Mouse (Mus musculus): Measurements from ENCODE around the gene Ccdc9. TPM values are rescaled to one million over a fixed set of nuclear protein-coding genes. Genes with fewer than 3 reads are reported as not detected.
"Not testable (repeated sequence)": the region's sequence is repeated elsewhere in the genome, so short reads cannot be mapped to it uniquely, and the experiment has no call there.

Ccdc9 gene
- polyA plus RNA-seq, 1 experiment from 2014 or later, result 24.6 TPM

- no peaks in the 10 kb centered on the region for H3K36me3 ChIP-seq (ENCODE audit: control insufficient read depth, insufficient read depth, low read length)
- H3K9ac ChIP-seq (ENCODE audit: low read depth, low read length), result peak overlapping the region; percentile 89
- ATAC-seq (ENCODE audit: low FRiP score, low TSS enrichment), result peak; percentile 11; the same call in 1 of the 2 replicates
- peak overlapping the region; percentile 98 for H3K4me2 ChIP-seq (replicated peaks; ENCODE audit: low read depth, low read length)
- no peaks in the 10 kb centered on the region for H3K9me3 ChIP-seq (ENCODE audit: control insufficient read depth, low read length)
- no peaks in the 10 kb centered on the region for H3K27me3 ChIP-seq (ENCODE audit: control insufficient read depth, insufficient read depth, low read length)
- under 1% methylated on average over 21 of the region's 56 CpGs for WGBS
- H3K4me3 ChIP-seq (ENCODE audit: low read length), result peak overlapping the region; percentile 79
- peak overlapping the region; percentile 74 for H3K27ac ChIP-seq (ENCODE audit: low read depth, low read length)
- peaks cover 26% of the 10 kb centered on the region for H3K4me1 ChIP-seq (ENCODE audit: control insufficient read depth, insufficient read depth, low read length)
Observed at GRCm38 (mm10) chr7:16310020-16310520, 23.5 kb upstream of the Ccdc9 start.

DNA sequence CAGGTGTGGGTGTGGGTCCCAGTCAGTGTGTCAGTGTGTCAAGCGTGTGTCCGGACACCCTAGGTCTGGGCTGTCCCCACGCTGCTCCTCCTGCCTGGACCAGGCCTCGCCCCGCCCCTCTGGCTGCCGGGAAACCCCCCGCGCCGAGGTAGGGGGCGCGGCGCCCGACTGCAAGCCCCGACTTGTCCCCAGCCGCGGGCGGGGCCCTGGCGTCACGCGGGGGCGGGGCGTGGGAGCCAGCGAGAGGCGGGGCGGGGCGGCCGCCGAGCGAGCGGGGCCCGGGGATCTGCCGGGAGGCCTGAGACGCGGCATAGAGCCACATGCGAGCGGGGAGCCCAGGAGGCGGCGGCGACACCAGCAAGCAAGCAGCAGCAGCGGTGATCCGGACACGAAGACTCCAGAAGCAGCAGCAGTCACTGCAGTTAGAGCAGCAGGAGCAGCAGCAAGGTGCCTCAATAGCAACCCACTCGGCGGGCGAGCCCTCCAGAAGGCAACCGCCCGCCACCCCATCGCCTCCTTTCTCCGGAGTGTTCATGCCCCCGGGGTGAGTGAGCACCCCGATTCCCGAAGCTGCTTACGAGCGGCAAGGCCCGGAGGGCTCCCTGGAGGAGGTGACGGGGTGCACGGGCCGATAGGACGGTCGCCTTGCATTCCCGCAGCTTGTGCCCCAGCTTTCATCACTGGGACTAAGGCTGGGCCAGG is 22.9 kb upstream of the Ccdc9 start:
- peak overlapping the region; percentile 89 for H3K9ac ChIP-seq (ENCODE audit: low read depth, low read length)
- H3K9me3 ChIP-seq (ENCODE audit: control insufficient read depth, low read length), result no peaks in the 10 kb centered on the region
- peaks cover 26% of the 10 kb centered on the region for H3K4me1 ChIP-seq (ENCODE audit: control insufficient read depth, insufficient read depth, low read length)
- WGBS, result under 1% methylated on average over 55 of the region's 61 CpGs
- peak overlapping the region; percentile 74 for H3K27ac ChIP-seq (ENCODE audit: low read depth, low read length)
- peak overlapping the region; percentile 79 for H3K4me3 ChIP-seq (ENCODE audit: low read length)
- no peaks in the 10 kb centered on the region for H3K27me3 ChIP-seq (ENCODE audit: control insufficient read depth, insufficient read depth, low read length)
- peak overlapping the region; percentile 98 for H3K4me2 ChIP-seq (replicated peaks; ENCODE audit: low read depth, low read length)
- peak; percentile 29 for ATAC-seq (ENCODE audit: low FRiP score, low TSS enrichment)
- no peaks in the 10 kb centered on the region for H3K36me3 ChIP-seq (ENCODE audit: control insufficient read depth, insufficient read depth, low read length)

DNA sequence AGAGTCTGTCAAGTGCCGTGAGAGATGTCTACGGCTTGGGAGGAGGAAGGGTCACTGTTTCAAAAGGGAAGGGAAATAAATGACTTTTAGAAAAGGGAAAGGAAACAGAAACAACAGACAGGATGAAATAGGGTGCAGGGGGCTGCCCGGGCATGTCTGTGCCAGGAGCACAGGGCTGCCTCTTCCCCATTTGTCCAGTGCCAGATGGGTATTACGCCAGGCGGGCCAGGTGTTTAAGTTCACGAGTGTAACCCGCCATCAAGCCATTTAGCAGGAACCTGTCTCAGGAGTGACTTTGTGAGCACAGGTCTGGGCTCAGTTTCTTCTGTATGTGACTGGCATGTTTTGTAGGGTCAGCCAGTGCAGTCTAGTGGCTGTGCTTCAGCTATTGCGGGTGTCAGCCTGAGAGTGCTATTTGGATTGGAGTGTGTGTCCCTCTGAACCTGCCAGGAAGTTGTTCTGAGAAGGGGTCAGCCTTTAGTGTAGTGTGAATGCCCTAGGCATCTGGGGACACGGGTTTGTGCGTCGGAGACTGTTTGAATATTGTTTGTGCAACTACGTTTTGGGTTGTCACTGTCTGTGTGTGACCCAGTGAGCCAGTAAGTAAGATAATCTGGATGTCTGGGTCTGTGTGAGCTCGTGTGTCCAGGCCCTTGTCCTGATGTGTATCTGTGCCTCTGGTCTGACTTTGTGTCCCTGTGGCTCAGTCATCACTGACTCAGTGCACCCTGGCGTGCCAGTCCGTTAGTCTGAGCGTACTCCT is 22.1 kb upstream of the Ccdc9 start:
- Histone ChIP-seq H3K4me3 (ENCODE audit: low read length) (peak overlapping the region; percentile 79), H3K27me3 (ENCODE audit: control insufficient read depth, insufficient read depth, low read length) (no peaks in the 10 kb centered on the region), H3K9me3 (ENCODE audit: control insufficient read depth, low read length) (no peaks in the 10 kb centered on the region), H3K4me1 (ENCODE audit: control insufficient read depth, insufficient read depth, low read length) (peaks cover 23% of the 10 kb centered on the region), H3K27ac (ENCODE audit: low read depth, low read length) (peak overlapping the region; percentile 74; the same call in 1 of the 2 replicates), H3K4me2 (replicated peaks; ENCODE audit: low read depth, low read length) (peak overlapping the region; percentile 98), H3K36me3 (ENCODE audit: control insufficient read depth, insufficient read depth, low read length) (no peaks in the 10 kb centered on the region), H3K9ac (ENCODE audit: low read depth, low read length) (peak overlapping the region; percentile 89)
- ATAC-seq (ENCODE audit: low FRiP score, low TSS enrichment), result no peak
- WGBS, result 30% methylated on average over 16 of the region's 16 CpGs

DNA sequence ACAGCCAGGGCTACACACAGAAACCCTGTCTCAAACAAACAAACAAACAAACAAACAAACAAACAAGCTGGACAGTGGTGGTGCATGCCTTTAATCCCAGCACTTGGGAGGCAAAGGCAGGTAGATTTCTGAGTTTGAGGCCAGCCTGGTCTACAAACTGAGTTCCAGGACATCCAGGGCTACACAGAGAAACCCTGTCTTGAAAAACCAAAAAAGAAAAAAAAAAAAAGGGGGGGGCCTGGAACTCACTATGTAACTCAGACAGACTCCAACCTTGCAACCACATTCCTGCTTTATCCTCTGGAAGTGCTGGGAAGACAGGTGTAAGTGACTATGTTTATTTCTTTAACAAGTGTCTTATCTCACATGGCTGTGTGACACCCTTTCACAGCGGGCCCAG is 21.5 kb upstream of the Ccdc9 start, which contains the start of gene Bbc3:
Gene Bbc3, plus strand, starts transcription at position 301 of the 400 bp plus-strand sequence.
- peaks cover 19% of the 10 kb centered on the region for H3K4me1 ChIP-seq (ENCODE audit: control insufficient read depth, insufficient read depth, low read length)
- not testable (repeated sequence) for ATAC-seq (ENCODE audit: low FRiP score, low TSS enrichment); H3K36me3 ChIP-seq (ENCODE audit: control insufficient read depth, insufficient read depth, low read length); H3K27me3 ChIP-seq (ENCODE audit: control insufficient read depth, insufficient read depth, low read length); H3K9me3 ChIP-seq (ENCODE audit: control insufficient read depth, low read length)
- peak within 1 kb of the TSS; percentile 89 for H3K9ac ChIP-seq (ENCODE audit: low read depth, low read length)
- H3K4me3 ChIP-seq (ENCODE audit: low read length), result peak within 1 kb of the TSS; percentile 79
- peak within 1 kb of the TSS; percentile 74; the same call in 1 of the 2 replicates for H3K27ac ChIP-seq (ENCODE audit: low read depth, low read length)
- peak within 1 kb of the TSS; percentile 98 for H3K4me2 ChIP-seq (replicated peaks; ENCODE audit: low read depth, low read length)
- WGBS, result 29% methylated on average over 1 of the region's 1 CpGs

DNA sequence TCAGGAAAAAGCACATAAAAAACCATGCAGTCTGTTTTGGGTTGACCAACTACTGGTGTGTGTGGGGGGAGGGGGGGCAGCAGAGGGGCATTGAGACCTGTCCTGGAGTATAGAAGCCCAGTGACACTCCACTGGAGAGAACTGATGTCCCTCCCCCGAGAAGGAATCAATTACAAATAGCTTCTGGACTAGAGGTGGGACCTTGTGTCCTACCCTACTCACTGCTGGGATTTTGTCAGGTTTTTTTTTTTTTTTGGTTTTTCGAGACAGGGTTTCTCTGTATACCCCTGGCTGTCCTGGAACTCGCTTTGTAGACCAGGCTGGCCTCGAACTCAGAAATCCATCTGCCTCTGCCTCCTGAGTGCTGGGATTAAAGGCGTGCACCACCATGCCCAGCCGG is 20.5 kb upstream of the Ccdc9 start:
- not testable (repeated sequence) for H3K27ac ChIP-seq (ENCODE audit: low read depth, low read length); H3K4me2 ChIP-seq (replicated peaks; ENCODE audit: low read depth, low read length); ATAC-seq (ENCODE audit: low FRiP score, low TSS enrichment); H3K9me3 ChIP-seq (ENCODE audit: control insufficient read depth, low read length); H3K9ac ChIP-seq (ENCODE audit: low read depth, low read length); H3K4me3 ChIP-seq (ENCODE audit: low read length); H3K27me3 ChIP-seq (ENCODE audit: control insufficient read depth, insufficient read depth, low read length); H3K36me3 ChIP-seq (ENCODE audit: control insufficient read depth, insufficient read depth, low read length)
- H3K4me1 ChIP-seq (ENCODE audit: control insufficient read depth, insufficient read depth, low read length), result peaks cover 15% of the 10 kb centered on the region
- WGBS, result 78% methylated on average over 6 of the region's 6 CpGs

- Histone ChIP-seq H3K27me3 (ENCODE audit: control insufficient read depth, insufficient read depth, low read length) (no peaks in the 10 kb centered on the region), H3K4me2 (replicated peaks; ENCODE audit: low read depth, low read length) (peak overlapping the region; percentile 74), H3K9me3 (ENCODE audit: control insufficient read depth, low read length) (no peaks in the 10 kb centered on the region), H3K9ac (ENCODE audit: low read depth, low read length) (peak overlapping the region; percentile 50), H3K4me3 (ENCODE audit: low read length) (peak overlapping the region; percentile 39), H3K27ac (ENCODE audit: low read depth, low read length) (no peak overlapping the region), H3K4me1 (ENCODE audit: control insufficient read depth, insufficient read depth, low read length) (peaks cover 7% of the 10 kb centered on the region; the same call in 1 of the 2 replicates), H3K36me3 (ENCODE audit: control insufficient read depth, insufficient read depth, low read length) (no peaks in the 10 kb centered on the region)
- ATAC-seq (ENCODE audit: low FRiP score, low TSS enrichment), result peak; percentile 83
- WGBS, result under 1% methylated on average over 52 of the region's 52 CpGs
Observed at GRCm38 (mm10) chr7:16299419-16300035, 12.9 kb upstream of the Ccdc9 start.

- peak overlapping the region; percentile 74 for H3K4me2 ChIP-seq (replicated peaks; ENCODE audit: low read depth, low read length)
- 76% methylated on average over 5 of the region's 5 CpGs for WGBS
- no peaks in the 10 kb centered on the region for H3K36me3 ChIP-seq (ENCODE audit: control insufficient read depth, insufficient read depth, low read length)
- ATAC-seq (ENCODE audit: low FRiP score, low TSS enrichment), result no peak
- H3K27ac ChIP-seq (ENCODE audit: low read depth, low read length), result no peak overlapping the region
- no peak overlapping the region for H3K9ac ChIP-seq (ENCODE audit: low read depth, low read length)
- no peaks in the 10 kb centered on the region for H3K27me3 ChIP-seq (ENCODE audit: control insufficient read depth, insufficient read depth, low read length)
- peaks cover 7% of the 10 kb centered on the region; the same call in 1 of the 2 replicates for H3K4me1 ChIP-seq (ENCODE audit: control insufficient read depth, insufficient read depth, low read length)
- no peaks in the 10 kb centered on the region for H3K9me3 ChIP-seq (ENCODE audit: control insufficient read depth, low read length)
- H3K4me3 ChIP-seq (ENCODE audit: low read length), result peak overlapping the region; percentile 39
Observed at GRCm38 (mm10) chr7:16298927-16299326, 12.3 kb upstream of the Ccdc9 start.

GRCm38 (mm10) chr7:16297616-16298015 is 11.0 kb upstream of the Ccdc9 start:
- H3K36me3 ChIP-seq (ENCODE audit: control insufficient read depth, insufficient read depth, low read length), result no peaks in the 10 kb centered on the region
- WGBS, result 68% methylated on average over 2 of the region's 2 CpGs
- no peak overlapping the region for H3K27ac ChIP-seq (ENCODE audit: low read depth, low read length)
- H3K9me3 ChIP-seq (ENCODE audit: control insufficient read depth, low read length), result no peaks in the 10 kb centered on the region
- no peak overlapping the region for H3K4me3 ChIP-seq (ENCODE audit: low read length)
- ATAC-seq (ENCODE audit: low FRiP score, low TSS enrichment), result no peak
- H3K4me1 ChIP-seq (ENCODE audit: control insufficient read depth, insufficient read depth, low read length), result peaks cover 7% of the 10 kb centered on the region; the same call in 1 of the 2 replicates
- peak overlapping the region; percentile 46; the same call in 1 of the 2 replicates for H3K4me2 ChIP-seq (replicated peaks; ENCODE audit: low read depth, low read length)
- H3K27me3 ChIP-seq (ENCODE audit: control insufficient read depth, insufficient read depth, low read length), result no peaks in the 10 kb centered on the region
- no peak overlapping the region for H3K9ac ChIP-seq (ENCODE audit: low read depth, low read length)
